Mouse (Mus musculus): ENCODE measurements around the gene Clca3b. TPM values are rescaled to one million over a fixed set of nuclear protein-coding genes. Genes with fewer than 3 reads are reported as not detected.
A peak's percentile ranks its signal among the peaks of the same experiment; 100 is the strongest.
"Not testable (repeated sequence)": the region's sequence is repeated elsewhere in the genome, so short reads cannot be mapped to it uniquely, and the experiment has no call there.

Clca3b gene
- not detected for total RNA-seq (2021)
- long read RNA-seq, experiment 1 = 0 reads
- long read RNA-seq, experiment 2 = 0 reads

- not testable (repeated sequence) for DNase-seq (ENCODE audit: low spot score in 2 of 2)
These were observed at the start of gene Clca3b for GRCm38 (mm10) chr3:144849014-144849556. Gene Clca3b (minus strand): TSS chr3:144849357.

GRCm38 (mm10) chr3:144897042-144897678 lies 48.0 kb upstream of the Clca3b start:
- no peak for DNase-seq (ENCODE audit: low spot score in 2 of 2)

GRCm38 (mm10) chr3:144890246-144890758 lies 41.1 kb upstream of the Clca3b start:
- DNase-seq (ENCODE audit: low spot score in 2 of 2) = no peak

- no peak for DNase-seq (ENCODE audit: low spot score in 2 of 2)
These were observed 37.8 kb upstream of the Clca3b start for GRCm38 (mm10) chr3:144886957-144887356.

- not testable (repeated sequence) for DNase-seq (ENCODE audit: low spot score in 2 of 2)
These were observed 22.9 kb upstream of the Clca3b start for GRCm38 (mm10) chr3:144872012-144872411.

GRCm38 (mm10) chr3:144849584-144849983 lies 427 bp upstream of the Clca3b start:
- no peak for DNase-seq (ENCODE audit: low spot score in 2 of 2)

GRCm38 (mm10) chr3:144827257-144827656 lies 21.9 kb downstream of the Clca3b start:
- DNase-seq (ENCODE audit: low spot score in 2 of 2) = no peak

GRCm38 (mm10) chr3:144825151-144825550 lies 24.0 kb downstream of the Clca3b start:
- DNase-seq (ENCODE audit: low spot score in 2 of 2) = peak; percentile 75 to 89

GRCm38 (mm10) chr3:144823331-144823730 lies 25.8 kb downstream of the Clca3b start:
- no peak for DNase-seq (ENCODE audit: low spot score in 2 of 2)

- DNase-seq (ENCODE audit: low spot score in 2 of 2) = no peak
These were observed 28.5 kb downstream of the Clca3b start for GRCm38 (mm10) chr3:144820632-144821031.

- DNase-seq (ENCODE audit: low spot score in 2 of 2) = not testable (repeated sequence)
These were observed 29.9 kb downstream of the Clca3b start, which contains the start of gene Clca3a2 for GRCm38 (mm10) chr3:144819219-144819618. Gene Clca3a2 (minus strand): TSS chr3:144819494.

GRCm38 (mm10) chr3:144813336-144813735 lies 35.8 kb downstream of the Clca3b start:
- DNase-seq (ENCODE audit: low spot score in 2 of 2) = peak in 1 of 2 experiments; percentile 5

GRCm38 (mm10) chr3:144811821-144812220 lies 37.3 kb downstream of the Clca3b start:
- DNase-seq (ENCODE audit: low spot score in 2 of 2) = no peak

GRCm38 (mm10) chr3:144808153-144808925 lies 40.8 kb downstream of the Clca3b start:
- peak in 1 of 2 experiments; percentile 12 for DNase-seq (ENCODE audit: low spot score in 2 of 2)

GRCm38 (mm10) chr3:144806626-144807025 lies 42.5 kb downstream of the Clca3b start:
- not testable (repeated sequence) for DNase-seq (ENCODE audit: low spot score in 2 of 2)

GRCm38 (mm10) chr3:144801861-144802260 lies 47.3 kb downstream of the Clca3b start:
- no peak for DNase-seq (ENCODE audit: low spot score in 2 of 2)

GRCm38 (mm10) chr3:144785181-144786148 lies 63.7 kb downstream of the Clca3b start:
- no peak for DNase-seq (ENCODE audit: low spot score in 2 of 2)
